Mouse (Mus musculus): ENCODE data around the gene Oxct2b.
"Not testable (repeated sequence)": the region's sequence is repeated elsewhere in the genome, so short reads cannot be mapped to it uniquely, and the experiment has no call there.

The Oxct2b gene

GRCm38 (mm10) chr4:123116011-123116410, at the start of gene Oxct2b:
TSS of gene Oxct2b (plus strand) at chr4:123116266.
- DNase-seq (ENCODE audit: low read depth, low spot score): no peak

- DNase-seq (ENCODE audit: low read depth, low spot score): no peak
Measured at GRCm38 (mm10) chr4:123068646-123069045, 47.4 kb upstream of the Oxct2b start.

DNA sequence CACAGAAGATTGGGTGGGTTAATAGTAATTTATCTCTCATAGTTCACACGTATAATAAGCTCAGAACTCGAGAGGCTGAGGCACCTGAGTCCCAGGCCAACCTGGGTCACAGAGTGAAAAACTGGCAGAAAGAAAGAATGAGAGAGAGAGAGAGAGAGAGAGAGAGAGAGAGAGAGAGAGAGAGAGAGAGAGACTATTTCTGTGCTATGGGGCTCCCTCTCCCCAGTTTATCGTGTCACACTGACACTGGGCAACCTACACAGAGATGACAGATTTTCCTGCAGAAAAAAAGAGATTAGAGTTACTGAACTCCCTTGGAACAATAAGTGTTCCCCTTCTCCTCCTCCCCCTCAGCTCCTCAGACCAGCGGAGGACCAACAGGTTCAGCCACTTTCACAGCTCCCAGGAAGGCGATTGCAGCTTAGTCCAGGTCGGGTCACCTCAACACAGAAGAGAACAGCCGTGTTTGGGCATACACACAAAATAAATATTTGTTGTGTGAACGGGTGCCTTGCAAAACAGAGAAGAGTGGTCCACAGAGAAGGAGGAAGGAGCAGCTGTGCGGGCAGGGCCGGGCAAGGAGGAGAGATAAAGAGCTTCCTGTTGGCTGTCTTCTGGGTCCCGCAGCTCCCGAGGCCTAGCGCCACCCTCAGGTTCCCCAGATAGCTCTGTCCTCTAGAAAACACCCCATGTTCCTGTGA, 44.6 kb upstream of the Oxct2b start:
- no peak for DNase-seq (ENCODE audit: low read depth, low spot score)

GRCm38 (mm10) chr4:123076928-123077327, 39.1 kb upstream of the Oxct2b start:
- no peak for DNase-seq (ENCODE audit: low read depth, low spot score)

DNA sequence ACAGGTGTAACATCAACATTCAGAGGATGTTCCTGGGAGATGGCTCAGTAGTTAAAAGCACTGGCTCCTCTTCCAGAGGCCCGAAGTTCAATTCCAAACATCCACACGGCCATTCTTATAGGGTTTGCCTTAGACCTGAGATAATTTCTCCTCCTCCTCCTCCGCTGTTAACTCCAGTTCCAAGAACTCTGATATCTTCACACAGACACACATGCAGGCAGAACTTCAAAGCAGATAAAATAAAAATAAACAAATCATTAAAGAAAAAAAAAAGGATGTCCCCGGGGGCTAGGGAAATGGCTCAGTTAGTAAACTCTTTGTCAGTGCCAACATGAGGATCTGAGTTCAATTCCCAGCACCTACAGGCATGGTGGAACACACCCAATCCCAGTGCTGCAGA, 37.8 kb upstream of the Oxct2b start:
- no peak for DNase-seq (ENCODE audit: low read depth, low spot score)

DNA sequence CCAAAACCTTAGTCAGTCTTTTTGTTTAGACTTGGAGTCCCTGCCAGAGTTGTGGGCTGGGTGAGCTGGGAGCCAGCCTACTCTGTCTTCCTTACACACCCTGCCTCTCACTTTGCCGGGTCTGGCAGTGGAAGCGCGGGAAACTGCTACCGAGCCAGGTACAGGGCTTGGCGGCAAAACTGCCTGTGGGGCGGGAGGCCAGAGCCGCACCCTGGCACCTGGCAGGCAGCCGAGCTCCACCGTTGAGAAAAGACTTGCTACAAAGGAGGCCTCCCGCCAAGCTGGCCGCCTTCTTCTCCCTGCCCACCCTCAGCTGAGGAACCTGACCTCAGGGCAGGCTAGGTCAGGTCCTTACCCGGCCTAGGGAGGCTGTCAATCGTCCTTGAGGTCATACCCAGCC, 35.3 kb upstream of the Oxct2b start:
- DNase-seq (ENCODE audit: low read depth, low spot score): peak; percentile 10

DNA sequence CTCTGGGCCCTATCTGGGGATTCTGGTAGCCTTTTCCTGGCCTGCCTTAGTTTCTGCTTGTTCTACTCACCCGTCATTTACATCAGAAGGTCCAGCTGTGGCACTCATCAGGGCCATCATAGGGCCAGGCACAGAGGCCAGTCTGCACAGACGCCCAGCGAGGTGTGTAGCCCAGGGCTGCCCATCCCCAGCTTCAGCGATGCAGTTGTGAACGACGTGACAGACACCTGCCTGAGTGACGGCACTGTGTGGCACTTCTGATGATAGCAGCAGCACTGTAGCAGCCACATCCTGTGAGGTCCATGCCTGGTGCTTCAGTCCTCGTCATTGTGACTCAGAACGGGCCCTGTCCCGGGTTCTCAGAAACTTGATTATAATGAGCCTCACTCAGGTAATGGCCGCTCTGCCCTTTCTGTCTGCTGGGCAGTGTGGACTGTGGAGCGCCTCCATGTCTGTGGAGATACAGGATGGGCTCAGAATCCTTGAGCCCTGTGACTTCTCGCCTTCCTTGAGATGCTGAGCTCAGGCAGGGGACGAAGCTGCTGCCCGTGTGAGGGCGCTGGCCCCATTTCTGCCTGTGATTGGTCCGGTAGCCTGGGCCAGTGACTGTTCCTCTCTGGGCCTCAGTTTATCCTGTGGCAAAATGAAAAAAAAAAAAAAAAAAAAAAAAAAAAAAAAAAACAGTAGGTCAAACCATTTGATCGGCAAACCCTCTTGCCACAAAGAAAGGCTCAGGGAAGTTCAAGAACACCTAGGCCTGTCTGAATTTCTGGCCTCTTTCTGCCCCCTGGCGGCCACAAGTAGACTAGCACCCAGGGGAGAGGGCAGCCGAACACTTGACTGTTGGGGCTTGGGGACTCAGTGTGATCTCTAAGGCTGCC, 33.5 kb upstream of the Oxct2b start:
- DNase-seq (ENCODE audit: low read depth, low spot score): peak; percentile 9

GRCm38 (mm10) chr4:123083323-123083902, 32.7 kb upstream of the Oxct2b start:
- no peak for DNase-seq (ENCODE audit: low read depth, low spot score)

- DNase-seq (ENCODE audit: low read depth, low spot score): no peak
Measured at GRCm38 (mm10) chr4:123085290-123085689, 30.8 kb upstream of the Oxct2b start.

GRCm38 (mm10) chr4:123086381-123086780, 29.7 kb upstream of the Oxct2b start:
- DNase-seq (ENCODE audit: low read depth, low spot score): no peak

- DNase-seq (ENCODE audit: low read depth, low spot score): no peak
Measured at GRCm38 (mm10) chr4:123092621-123093020, 23.4 kb upstream of the Oxct2b start.

- DNase-seq (ENCODE audit: low read depth, low spot score): no peak
Measured at GRCm38 (mm10) chr4:123093064-123093776, 22.8 kb upstream of the Oxct2b start.

GRCm38 (mm10) chr4:123093869-123094268, 22.2 kb upstream of the Oxct2b start:
- DNase-seq (ENCODE audit: low read depth, low spot score): no peak

DNA sequence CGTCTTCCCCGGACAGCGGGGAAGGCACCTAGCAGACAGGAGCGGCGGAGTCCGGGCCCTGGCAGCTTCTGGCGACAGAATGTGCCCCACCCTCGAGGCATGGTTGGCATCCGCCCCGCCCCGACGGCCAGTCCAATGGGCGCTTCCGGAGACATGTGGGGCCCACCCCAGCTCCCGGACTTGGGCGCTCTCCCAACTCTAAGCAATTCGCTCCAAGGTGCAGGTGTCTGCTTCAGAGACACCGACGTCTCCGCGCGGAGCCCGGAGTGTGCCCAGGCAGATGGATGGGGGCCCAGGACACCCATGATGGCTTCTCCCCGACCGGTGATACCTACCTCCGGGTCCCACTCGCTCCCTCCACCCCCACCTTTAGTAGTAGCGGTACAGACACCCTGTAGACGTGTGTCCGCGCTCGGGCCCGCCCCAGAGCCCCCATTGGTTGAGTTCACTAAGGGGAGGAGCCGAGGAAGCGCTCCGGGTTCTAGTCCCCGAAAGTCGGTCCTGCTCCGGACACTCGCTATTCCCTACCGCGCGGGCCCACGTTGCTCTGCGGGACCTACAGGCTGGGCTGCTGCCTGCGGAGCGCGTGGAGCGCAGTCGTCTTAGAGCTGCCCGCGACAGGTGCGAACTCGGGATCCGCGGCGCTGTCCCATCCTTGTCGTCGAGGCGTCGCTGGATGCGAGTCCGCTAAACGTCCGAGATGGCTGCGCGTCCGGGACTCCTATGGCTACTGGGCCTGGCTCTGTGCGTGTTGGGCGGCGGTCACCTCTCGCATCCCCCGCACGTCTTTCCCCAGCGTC, 11.2 kb upstream of the Oxct2b start, which contains the start of gene Bmp8b:
Gene Bmp8b, plus strand, starts transcription at position 515 of the 800 bp plus-strand sequence.
- no peak for DNase-seq (ENCODE audit: low read depth, low spot score)

GRCm38 (mm10) chr4:123105451-123105790, 10.6 kb upstream of the Oxct2b start:
- DNase-seq (ENCODE audit: low read depth, low spot score): no peak

DNA sequence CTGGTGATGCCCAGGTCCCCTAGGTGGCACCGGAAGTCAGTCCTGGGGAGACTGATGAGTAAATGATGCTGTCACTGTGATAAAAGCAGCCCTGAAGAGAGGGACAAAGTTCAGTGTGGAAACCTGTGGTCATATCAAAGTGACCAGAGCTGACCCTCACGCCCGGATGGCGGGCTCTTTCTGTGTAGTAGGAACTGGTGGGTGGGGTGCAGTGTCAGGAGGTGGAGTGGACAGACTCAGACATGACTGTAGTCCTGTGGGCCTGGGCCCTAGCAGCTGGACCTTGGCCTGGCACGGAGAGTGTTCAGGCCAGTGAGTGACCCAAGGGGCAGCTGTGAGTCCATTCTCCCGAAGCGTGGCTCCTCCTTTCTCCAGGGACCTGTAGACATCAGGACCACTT, 10.1 kb upstream of the Oxct2b start:
- not testable (repeated sequence) for DNase-seq (ENCODE audit: low read depth, low spot score)

- DNase-seq (ENCODE audit: low read depth, low spot score): no peak
Measured at GRCm38 (mm10) chr4:123106864-123107263, 9.2 kb upstream of the Oxct2b start.

- DNase-seq (ENCODE audit: low read depth, low spot score): no peak
Measured at GRCm38 (mm10) chr4:123108056-123108455, 8.0 kb upstream of the Oxct2b start.

DNA sequence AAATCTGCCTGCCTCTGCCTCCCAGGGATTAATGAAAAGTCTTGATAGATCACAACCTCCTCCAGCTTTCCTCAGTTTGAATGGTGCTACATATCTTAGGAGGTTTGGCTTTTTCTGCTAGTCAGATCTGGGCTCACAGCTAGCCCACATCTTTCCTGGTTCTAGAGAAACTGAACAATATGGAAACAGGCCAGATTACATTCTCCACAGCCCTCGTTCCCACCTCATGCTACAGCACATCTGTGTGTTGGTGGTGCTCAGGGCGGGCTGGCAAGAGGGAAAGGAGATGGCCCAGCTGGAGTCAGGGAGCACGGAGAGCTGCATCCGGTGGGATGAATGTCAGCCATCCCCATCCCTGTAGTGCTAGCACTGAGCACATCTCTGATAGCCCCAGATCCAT, 5.3 kb upstream of the Oxct2b start:
- peak; percentile 23 for DNase-seq (ENCODE audit: low read depth, low spot score)

- DNase-seq (ENCODE audit: low read depth, low spot score): not testable (repeated sequence)
Measured at GRCm38 (mm10) chr4:123111275-123111983, 4.6 kb upstream of the Oxct2b start.

All from telencephalon, adult 2 months (tissue).